Mouse (Mus musculus): Measurements from ENCODE around the gene Itga2. TPM values are rescaled to one million over a fixed set of nuclear protein-coding genes. Genes with fewer than 3 reads are reported as not detected.

Gene Itga2
- total RNA-seq (2023), result under 1 TPM in 1 of 2 experiments, not detected in 1; 0.06 TPM

GRCm38 (mm10) chr13:114931775-114932294 is at the start of gene Itga2:
Gene Itga2 (minus strand): TSS chr13:114932100.

GRCm38 (mm10) chr13:114817751-114818360 is 114.0 kb downstream of the Itga2 start, which contains the start of gene Mocs2:
Gene Mocs2 (plus strand): TSS chr13:114818236.

Other genes with a start within 250 kb of the Itga2 start
- 10 to 100 TPM; 17.6 to 27.0 TPM for gene Mocs2, start 113.9 kb downstream of the Itga2 start, total RNA-seq (2023)
- gene Pelo, start 158.1 kb upstream of the Itga2 start, total RNA-seq (2023), result 10 to 100 TPM; 20.3 to 23.6 TPM
- gene Gm49395, start 169.8 kb upstream of the Itga2 start, total RNA-seq (2023), result not detected
- under 1 TPM in 1 of 2 experiments, not detected in 1; 0.27 TPM for gene Itga1, start 169.9 kb upstream of the Itga2 start, total RNA-seq (2023)

Data from B cell, adult 67 days (primary cell).